Mouse (Mus musculus) bone marrow, adult 2 months (tissue): Measurements from ENCODE around the gene Ppp3ca.

ENCODE experiments used
- CTCF ChIP-seq: fragments of 200-500 bp; IDR thresholded peaks from 2 replicates; pipeline ENCODE4 v1.5.1; 2011; ENCODE audit warnings: low read length, control low read depth; ENCODE audit not compliant: control insufficient read depth, insufficient read depth
- POLR2A ChIP-seq: fragments of 200-500 bp; IDR thresholded peaks from 2 replicates; pipeline ENCODE4 v1.6.1; 2011; ENCODE audit warnings: low read depth, mild to moderate bottlenecking, control low read depth, low read length, borderline replicate concordance; ENCODE audit not compliant: control insufficient read depth

GRCm38 (mm10) chr3:136674486-136674885 lies 4.6 kb downstream of the Ppp3ca start:
- TF ChIP-seq POLR2A (no peak), CTCF (no peak)
